Mouse (Mus musculus) layer of hippocampus, adult 8-10 months (tissue): Measurements from ENCODE around the gene Synpr. TPM values are rescaled to one million over a fixed set of nuclear protein-coding genes. Genes with fewer than 3 reads are reported as not detected.
A peak's percentile ranks its signal among the peaks of the same experiment; 100 is the strongest.

Source experiments
- DNase-seq, 2 experiments: peaks; one replicate each; pipeline ENCODE4 v3.0.0; 2022; ENCODE audit warnings: low spot score in 2 of 2
- total RNA-seq, 4 experiments: library from RNA; stranded (reverse); gene quantifications; 2 replicates each; pipeline ENCODE4 v1.2.4; 2022

Gene Synpr
- total RNA-seq, 4 experiments from 2014 or later: 129 to 180 (median 145) TPM

DNA sequence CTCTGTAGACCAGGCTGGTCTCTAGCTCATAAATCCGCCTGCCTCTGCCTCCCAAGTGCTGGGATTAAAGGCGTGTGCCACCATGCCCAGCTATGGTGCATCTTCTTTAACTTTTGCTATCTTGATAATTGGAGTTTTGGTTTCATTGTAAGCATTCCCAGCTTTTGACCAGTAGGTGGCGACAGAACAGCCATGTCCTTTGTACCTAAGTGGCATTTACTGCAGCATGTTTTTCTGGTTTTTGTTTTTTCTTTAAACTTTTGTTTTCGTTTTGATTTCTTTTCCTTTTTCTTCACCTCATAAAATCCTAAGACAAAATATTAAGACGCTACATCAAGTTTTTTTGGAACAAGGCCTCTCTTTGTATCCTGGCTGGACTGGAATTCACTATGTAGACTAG, 69.6 kb downstream of the Synpr start:
- no peak for DNase-seq

DNA sequence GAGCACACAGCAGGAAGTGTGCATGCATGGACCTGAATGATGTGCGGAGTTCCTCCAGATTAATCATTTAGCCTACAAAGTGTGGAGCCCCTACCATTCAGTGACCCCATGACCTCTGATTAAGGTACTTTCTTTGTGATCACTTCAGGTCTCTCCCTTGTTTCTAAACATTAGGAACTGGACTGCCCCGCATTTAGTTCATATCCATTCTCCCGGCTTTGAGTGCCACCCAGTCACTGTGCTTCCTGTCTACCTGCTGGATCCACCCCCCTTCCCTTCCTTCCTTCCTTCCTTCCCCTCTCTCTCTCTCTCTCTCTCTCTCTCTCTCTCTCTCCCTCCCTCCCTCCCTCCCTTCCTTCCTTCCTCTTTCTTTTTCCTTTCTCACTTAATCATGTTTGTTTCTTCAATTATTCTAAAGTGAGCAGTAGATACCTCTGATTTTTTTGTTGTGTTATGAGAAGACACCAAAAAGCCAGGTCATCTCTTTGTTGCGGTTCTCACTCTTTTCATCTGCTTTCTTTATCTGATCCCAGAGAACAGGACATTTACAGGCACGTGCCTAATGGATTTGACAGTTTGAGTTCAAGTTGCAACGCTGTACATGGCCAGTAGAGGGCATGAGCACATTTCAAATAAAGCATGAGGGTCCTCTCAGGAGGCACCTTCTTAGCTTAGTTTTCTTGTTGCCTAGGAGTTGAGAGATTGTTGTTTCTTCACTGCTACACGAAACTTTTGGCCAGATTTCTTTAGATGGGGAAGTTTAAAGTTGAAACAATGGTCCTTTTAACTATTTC, 71.2 kb downstream of the Synpr start:
- peak; percentile 33 to 65 for DNase-seq

DNA sequence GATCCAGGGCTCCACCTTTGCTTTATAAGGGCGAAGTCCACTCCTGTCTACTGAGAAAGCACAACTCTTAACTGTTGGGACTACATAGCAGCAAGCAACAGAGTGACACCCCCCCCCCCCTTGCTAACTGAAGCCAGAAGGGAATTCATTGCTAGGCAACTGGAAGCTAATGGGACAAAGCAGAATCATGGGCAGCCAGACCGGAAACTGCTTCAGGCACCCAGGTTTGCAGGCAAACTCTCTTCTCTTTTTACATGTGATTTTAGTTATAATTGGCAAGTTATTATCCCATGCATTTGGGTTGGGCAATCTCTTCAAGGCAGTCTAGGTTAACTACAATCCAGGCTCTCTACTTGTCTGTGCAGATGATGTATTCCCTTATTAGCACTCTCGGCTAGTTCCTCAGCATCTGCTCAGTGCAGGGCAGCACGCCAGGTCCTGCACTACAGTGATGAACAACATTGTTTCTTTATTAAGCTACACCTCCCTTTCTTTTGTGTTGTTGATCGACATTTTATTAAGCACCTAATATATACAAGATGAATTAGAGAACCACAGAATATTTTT, 72.6 kb downstream of the Synpr start:
- DNase-seq: peak in 1 of 2 experiments; percentile 31

DNA sequence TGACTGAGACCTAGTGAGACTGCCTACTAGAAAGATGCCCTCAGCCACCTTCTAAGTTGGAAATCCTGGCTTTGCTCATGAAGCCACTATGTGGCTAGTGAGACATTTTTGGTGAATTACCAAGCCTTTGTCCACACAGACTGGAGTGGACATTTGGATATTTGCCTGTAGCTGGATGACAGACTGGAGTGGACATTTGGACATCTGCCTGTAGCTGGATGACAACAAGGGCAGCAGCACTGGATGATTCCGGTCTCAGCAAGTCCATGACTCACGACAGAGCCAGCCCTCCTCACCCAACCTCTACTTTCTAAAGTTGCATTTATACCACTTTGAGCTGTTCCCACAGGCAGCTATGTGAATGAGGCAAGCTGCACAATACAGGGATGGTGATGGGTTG, 73.5 kb downstream of the Synpr start:
- DNase-seq: no peak

DNA sequence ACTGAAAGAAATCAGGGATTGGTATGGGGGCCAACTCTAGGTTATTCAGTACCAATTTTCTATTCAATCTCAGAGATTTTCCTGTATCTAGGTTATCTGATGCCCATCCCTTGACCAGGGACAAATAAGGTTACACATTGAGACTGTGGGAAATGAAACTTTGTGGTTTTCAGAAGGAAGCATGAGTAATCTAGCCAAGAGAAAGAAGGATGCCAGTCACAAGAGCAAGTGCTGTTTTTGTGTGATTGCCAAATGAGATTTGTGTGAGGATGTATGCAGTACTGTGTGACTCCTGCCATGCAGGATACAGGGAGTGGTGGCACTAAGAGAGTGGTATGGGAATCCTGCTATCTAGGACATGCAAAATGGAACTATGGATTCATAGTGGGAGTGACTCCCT, 76.6 kb downstream of the Synpr start:
- no peak for DNase-seq

DNA sequence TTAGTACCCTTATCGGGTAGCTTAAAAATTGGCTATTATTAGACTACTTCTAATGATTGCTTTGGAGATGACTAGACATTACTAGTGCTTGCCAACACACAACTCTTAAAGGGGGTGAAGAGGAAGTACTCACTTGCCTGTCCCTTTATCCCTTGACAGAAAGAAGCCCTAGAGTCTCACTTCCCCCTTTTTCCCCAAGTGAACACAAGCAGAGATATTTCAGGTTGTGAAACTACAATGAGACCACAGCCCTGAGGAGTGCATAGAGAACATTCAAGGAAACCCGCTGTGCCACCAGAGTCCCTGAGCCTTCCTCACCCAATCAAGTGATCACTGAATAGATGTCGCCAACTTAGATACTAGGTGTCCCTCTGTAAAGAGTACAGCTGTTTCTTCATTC, 77.1 kb downstream of the Synpr start:
- no peak for DNase-seq

DNA sequence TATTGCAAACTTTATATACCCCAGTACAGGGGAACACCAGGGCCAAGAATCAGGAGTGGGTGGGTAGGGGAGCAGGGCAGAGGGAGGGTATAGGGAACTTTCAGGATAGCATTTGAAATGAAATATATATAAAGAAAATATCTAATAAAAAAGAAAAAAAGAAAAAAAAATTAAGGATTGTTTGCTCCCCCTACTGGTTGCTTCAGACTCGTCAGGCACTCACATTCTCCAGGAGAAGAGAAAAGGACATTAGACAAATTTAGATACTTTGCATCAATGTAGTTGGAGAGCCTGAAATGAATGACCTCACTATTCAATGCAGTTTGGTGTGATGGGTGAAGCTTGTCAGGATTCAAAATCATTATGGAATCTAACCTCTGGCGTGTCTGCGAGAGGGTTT, 83.7 kb downstream of the Synpr start:
- DNase-seq: no peak

DNA sequence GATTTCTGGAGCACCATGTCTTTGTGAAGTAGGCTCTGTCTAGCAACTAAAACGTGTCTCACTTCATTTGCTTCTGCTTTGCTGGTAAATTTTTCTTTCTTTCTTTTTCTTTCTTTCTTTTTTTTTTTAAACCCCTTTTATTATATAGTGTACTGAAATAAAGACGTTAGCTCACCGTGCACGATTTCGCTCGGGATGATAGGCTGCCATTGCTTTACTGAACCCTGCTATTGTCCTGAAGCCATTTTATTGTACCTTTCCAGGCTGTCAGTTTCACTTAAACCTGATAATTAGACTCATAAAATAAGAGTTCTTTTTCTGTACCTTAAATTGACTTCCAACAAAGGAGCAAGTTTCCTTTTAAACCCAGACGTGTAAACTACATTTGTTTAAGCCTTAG, 104.5 kb downstream of the Synpr start:
- no peak for DNase-seq

DNA sequence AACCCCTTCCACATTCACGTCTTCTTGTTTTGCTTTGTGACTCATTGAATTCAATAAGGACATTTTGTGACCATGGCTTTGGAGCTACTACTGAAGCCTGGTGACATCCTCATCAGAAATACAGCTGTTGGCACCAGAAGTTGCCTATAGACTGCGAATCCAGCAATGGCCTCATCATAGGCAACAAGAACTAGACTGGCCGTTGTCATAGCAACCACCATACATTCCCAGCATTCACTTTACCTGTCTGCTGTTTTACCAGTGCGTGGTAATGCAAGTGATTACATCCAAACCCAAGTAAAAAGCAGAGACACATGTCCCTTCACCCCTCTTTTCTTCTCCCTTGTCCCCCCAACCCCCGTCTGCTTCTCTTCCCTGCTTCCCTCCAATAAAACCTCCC, 105.4 kb downstream of the Synpr start:
- DNase-seq: no peak

DNA sequence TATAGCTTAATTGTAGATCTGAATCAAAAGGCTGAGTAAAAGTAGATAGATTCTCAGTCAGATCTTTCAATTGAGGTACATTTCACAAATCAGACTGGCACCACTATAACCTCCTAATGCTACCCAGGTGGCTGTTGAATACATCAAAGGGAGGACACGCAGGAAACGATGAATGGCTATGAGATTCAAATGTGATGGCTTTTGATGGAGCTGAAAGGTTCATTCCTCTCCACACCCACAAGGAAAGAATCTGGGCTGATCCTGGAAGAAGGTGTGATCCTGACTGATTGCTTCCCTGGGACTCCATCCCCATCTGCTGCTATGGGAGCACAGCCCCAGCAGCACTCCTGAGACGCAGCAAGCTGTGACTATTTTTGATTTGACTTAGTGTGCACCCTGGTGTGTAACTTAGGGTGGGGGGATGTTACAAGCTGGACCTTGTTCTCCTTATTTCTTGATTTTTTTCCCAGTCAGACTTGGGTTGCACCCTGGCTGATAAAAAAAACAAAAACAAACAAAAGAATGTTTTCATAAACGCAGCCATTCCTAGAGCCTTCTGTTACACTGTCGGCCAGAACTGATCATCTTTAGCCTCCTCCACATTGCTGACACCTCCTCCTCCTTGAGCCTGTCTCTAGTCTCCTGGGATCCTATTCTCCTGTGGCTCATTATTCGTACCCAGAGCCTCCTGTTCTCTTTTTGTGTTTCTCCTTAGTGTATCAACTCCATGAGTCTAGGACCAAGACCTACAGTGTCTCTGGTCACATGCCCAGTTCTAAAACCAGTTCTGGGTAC, 114.8 kb downstream of the Synpr start:
- no peak for DNase-seq

DNA sequence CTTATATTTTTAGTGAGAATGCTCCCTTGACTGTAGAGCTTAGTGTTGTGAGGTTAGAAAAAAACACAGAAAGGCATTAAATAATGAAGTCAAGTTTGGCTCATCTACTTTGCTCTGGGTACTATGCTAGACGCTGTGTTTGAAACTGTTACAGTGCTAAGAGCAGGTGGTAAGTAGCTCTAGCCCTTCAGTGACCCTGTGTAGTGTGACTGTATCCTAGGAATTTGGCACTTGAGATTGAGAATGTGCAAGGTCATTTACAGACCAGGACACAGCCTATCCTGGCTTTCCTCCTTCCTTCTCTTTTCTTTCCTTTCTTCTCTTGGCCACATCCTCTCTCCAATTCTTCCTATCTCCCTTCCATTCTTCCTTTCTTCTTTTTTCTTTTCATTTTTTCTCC, 127.1 kb downstream of the Synpr start:
- DNase-seq: no peak

DNA sequence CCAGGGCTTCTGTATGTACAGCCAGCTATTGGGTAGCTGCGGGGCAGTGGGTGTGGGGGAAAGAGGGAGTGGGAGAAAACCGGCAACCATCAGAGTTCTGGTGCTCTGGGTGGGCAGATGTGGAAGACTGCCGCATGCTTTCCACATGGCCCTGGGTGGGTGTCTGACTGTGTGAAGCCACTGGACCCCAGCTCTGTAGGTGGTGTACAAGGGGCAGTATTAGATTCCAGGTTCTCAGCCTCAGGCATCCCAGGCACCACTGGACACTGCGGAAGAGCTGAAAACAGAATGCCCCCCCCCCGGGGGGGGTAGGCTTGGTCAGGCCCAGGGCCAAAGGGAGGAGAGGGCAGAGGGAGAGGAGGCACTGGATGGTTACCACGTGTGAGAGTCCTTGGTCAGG, 156.1 kb downstream of the Synpr start:
- DNase-seq: no peak

DNA sequence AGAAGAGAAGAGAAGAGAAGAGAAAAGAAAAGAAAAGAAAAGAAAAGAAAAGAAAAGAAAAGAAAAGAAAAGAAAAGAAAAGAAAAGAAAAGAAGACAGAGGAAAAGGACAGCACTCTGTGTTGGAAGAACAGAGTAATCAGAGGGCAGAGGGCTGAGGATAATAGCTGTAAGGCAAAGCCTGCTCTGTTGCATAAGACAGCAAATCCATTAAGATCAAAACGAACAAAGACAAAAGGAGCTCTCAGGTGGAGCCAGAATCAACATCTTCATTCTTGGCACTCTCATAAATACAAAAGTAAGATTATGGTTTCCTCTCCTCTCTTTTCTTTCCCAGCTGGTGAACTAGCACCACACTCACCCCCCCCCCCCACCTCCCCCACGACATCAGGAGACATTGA, 160.3 kb downstream of the Synpr start:
- DNase-seq: no peak

DNA sequence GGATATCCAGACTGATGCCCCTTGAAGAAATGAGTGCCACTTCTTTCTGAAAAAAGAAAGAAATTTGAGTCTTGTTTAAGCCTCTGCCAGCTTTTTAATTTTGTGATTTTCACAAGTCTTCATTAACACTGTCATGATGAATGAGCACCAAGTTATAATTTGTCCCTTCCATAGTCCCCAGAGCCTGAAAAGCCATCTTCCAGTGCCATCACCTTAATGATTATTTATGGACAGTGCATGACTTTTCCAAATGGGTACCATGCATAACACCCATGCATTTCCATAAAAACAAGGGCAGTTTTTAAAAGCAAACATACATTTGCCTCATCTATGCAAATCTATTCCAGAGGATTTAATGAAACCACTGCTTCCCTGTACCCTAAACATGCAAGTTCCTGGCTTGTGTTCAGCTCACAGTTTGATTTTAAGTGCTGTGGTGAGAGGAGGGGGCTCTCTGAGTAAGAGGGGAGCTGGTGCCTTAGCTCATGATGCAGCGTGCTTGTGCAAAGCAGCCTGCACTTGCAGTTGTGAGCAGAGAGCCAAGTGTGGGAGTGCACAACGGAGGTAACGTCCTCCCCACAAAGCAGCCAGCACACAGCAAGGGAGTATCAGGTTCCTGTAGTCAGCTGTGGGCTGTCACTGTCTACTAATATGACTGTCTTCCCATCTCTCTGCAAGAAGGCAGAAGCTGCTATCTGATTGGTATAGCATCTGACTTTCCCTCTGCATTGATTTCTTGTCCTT, 169.1 kb downstream of the Synpr start:
- no peak for DNase-seq

DNA sequence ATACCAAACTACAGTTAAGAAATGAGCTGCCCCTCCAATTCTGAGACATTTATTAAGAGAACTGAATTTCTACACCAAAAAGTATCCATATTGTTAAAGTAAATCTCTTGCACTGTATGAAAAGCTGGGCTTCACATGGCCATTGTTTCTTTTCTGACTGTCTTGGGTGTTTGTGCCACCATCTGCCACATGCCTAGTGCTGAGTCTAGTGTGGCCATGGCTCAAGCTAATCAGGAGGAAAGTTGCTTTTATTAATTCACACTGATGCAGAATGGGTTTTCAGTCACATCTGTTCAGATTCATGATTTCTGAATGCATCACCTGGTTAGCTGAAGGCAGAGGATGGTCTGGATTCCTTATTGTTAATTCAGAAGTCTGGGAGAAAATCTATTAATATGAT, 170.4 kb downstream of the Synpr start:
- DNase-seq: no peak

DNA sequence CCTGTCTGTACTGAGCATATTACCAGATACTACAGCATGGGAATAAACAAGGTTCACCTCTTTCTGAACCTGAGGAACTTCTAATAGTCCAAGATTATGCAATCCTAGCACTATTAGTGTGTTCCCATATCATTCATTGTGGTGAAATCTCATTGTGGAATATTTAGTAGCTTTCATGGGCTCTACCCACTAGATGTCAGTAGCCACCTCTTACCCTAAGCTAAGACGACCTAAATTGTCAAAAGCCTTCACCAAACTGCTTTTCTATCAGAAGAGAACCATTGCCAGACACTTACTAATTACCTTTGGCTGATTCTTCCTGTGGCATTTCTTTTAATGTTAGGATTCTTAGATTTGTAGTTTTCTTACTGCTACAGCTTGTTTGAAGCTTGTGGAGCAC, 174.8 kb downstream of the Synpr start:
- DNase-seq: no peak

DNA sequence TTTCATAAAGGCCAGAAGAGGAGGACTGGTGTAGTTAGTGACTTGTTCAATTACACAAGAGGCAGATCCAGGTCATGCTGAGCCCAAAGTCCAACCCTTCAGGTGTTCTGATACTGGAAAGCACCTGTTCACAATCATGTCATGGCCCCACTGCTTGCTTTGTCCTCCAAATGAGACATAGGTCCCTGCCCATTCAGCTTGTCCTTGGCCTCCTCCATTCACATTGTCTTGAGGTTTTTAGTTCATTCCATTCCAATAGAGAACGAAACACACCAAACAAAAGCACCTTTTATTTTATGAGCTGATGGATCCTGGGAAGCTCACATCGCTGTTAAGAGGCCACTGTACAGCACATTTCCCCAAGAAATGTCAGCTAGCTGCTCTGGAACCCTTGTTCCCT, 184.6 kb downstream of the Synpr start:
- DNase-seq: no peak

DNA sequence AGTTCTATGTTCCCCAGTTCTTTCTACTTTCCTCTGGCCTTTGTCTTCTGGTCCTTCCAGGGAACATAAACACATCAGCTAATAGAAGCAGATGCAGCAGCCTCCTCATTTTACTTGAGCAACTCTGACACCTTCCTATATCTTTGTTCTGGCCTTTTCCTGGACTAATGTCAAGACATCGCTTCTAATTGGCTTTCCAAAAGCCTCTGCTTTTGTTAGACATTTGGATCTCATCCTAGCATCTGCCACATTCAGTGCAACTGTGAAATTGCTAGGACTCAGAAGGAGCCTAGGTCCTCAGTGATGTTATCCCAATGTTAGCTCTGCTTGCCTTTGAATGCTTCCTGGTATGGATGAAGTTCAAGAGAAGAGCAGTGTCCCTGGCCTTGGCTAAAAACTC, 193.2 kb downstream of the Synpr start:
- no peak for DNase-seq

DNA sequence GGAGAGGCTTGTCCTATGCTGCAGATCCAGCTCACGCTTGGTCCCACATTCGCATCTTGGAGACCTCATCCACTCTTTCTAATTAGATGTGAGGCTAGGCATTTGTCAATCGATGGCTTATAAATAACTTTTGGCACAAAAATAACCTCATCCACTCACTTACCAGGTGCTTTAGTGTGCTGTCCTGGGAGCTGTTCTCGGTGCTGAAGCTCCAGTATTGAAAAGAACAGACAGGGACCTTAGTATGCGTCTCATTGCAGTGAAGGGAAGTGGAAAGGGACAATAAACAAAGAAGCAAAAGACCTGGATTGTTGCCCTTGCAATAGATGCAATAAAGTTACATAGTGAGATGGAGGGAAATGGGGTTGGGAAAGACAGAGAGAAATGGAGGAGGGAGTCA, 220.8 kb downstream of the Synpr start:
- no peak for DNase-seq

DNA sequence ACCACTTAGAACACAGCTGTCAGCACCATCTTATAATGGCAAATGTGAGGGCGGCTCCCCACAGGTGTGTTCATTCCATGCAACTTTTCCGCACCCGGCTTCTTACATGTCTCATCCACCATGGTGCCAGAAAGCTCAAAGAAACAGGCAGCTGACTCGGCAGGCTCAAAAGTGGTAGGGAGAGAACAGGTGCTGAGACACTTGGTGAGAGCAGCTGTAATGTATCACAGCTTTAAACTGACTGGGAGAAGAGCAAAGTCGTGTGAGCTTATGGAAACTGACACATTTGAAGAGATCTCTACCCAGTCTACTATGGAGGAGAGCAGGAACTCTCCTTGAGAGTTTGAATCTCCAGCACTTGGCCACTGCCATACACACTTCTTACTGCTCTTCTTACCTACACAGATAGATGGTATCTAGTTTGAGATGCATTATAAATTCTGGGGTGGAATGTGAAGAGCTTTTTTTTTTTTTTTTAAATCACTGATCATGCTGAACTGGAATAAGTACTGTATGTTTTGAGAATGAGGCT, 234.1 kb downstream of the Synpr start:
- DNase-seq: no peak

DNA sequence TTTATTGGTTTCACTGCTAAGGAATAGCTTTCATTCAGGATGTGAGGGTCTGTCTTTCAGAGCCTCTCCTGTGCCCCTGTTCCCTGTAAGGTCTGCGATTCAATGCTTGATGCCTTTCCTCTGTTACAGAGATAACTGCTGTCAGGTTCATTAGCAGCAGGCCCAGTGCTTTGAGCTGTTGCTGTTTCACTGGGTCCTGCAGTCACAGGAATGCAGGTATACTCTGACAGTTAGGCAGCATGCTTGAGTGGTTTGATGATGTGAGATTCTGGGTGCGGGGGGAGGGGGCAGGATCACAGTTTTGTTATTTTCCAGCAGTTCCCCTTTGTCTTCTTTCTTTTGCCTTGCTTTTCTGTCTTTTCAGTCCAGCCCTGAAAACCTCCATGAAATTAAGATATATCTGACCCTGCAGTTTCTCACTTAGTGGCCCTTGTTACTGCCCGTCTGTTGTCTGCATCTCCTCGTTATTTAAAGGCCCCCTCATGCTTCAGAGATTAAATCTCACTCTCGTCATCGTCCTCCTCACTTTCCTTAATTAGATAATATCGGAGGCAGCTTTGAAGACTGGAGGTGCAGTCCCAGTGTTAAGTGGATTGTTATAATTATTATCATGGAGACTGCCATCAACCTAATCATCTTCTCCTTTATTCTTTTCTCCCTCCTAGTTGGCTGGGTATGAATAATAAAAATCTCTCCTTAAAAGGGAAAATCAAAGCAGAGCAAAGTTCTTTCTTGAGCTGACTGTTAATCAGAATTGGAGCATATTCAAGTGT, 234.8 kb downstream of the Synpr start:
- DNase-seq: no peak
